Mouse (Mus musculus): ENCODE measurements at regions not wholly inside any gene's neighbourhood (a gene's known extent, or its start where the extent isn't known, plus 50 kb on each side); places are given as distances from the start of the nearest gene placed in this dataset.
A peak's percentile ranks its signal among the peaks of the same experiment; 100 is the strongest.

- Histone ChIP-seq H3K27ac (ENCODE audit: insufficient read depth, low read length) (no peak overlapping the region), H3K4me1 (ENCODE audit: control insufficient read depth, insufficient read depth, low read length) (peaks cover 2% of the 10 kb centered on the region; the same call in 1 of the 2 replicates), H3K4me3 (ENCODE audit: insufficient read depth, low read length) (0 out of 2 replicates have a peak overlapping the region, but pooled peaks have one; percentile 5)
- TF ChIP-seq POLR2A (IDR thresholded peaks at IDR 0.05; ENCODE audit: low read depth, low read length) (no peak), CTCF (IDR thresholded peaks at IDR 0.05; ENCODE audit: borderline replicate concordance, insufficient read depth, low read length) (no peak)
These were observed 900.8 kb downstream of the Mat2b start for GRCm38 (mm10) chr11:39794183-39794652.

- Histone ChIP-seq H3K27ac (ENCODE audit: insufficient read depth, low read length) (no peak overlapping the region), H3K4me1 (ENCODE audit: control insufficient read depth, insufficient read depth, low read length) (peaks cover 2% of the 10 kb centered on the region; the same call in 1 of the 2 replicates), H3K4me3 (ENCODE audit: insufficient read depth, low read length) (no peak overlapping the region)
- TF ChIP-seq POLR2A (IDR thresholded peaks at IDR 0.05; ENCODE audit: low read depth, low read length) (no peak), CTCF (IDR thresholded peaks at IDR 0.05; ENCODE audit: borderline replicate concordance, insufficient read depth, low read length) (no peak)
These were observed 902.9 kb downstream of the Mat2b start for GRCm38 (mm10) chr11:39792112-39792511.

Data from embryonic fibroblast, embryonic 13.5 days (primary cell).